In genomic region chr17:57118524-57119349, GRCm38 (mm10) we compare ENCODE assay signal across 9 mouse cellular contexts. TPM values are rescaled to one million over a fixed set of nuclear protein-coding genes. Genes with fewer than 3 reads are reported as not detected.
A peak's percentile ranks its signal among the peaks of the same experiment; 100 is the strongest.
DNase-seq lines count a peak whose midpoint lies in the region; ATAC-seq lines count a peak whose summit lies in the region.
"Had no signal": no experiment of that assay in that cellular context is flagged by ENCODE, and none has a peak within 500 bp of the region (broad histone marks: within the 10 kb centered on the region; RNA-seq: fewer than 3 reads in every experiment).

No protein-coding gene starts in this region.

- no peaks in the 10 kb centered on the region for H3K36me3 ChIP-seq in hindbrain, embryonic 11.5 days (ENCODE audit: control insufficient read depth, insufficient read depth, low read length)
- H3K36me3 ChIP-seq in hindbrain, embryonic 13.5 days: no peaks in the 10 kb centered on the region
- H3K36me3 ChIP-seq in limb, embryonic 10.5 days: no peaks in the 10 kb centered on the region
- H3K36me3 ChIP-seq in neural tube, embryonic 11.5 days (ENCODE audit: control insufficient read depth, insufficient read depth, low read length): no peaks in the 10 kb centered on the region

- no peak overlapping the region for H3K9ac ChIP-seq in hindbrain, embryonic 11.5 days (ENCODE audit: low read depth, low read length)
- H3K9ac ChIP-seq in hindbrain, embryonic 13.5 days: no peak overlapping the region
- no peak overlapping the region for H3K9ac ChIP-seq in neural tube, embryonic 11.5 days (ENCODE audit: low read length)

- under 1% methylated on average over 11 of the region's 11 CpGs for WGBS in hindbrain, embryonic 11.5 days
- 1% methylated on average over 11 of the region's 11 CpGs for WGBS in hindbrain, embryonic 13.5 days
- 2% methylated on average over 11 of the region's 11 CpGs for WGBS in limb, embryonic 10.5 days
- 1% methylated on average over 11 of the region's 11 CpGs for WGBS in neural tube, embryonic 11.5 days

- ATAC-seq in hindbrain, embryonic 11.5 days (ENCODE audit: low FRiP score): peak; percentile 73
- ATAC-seq in hindbrain, embryonic 13.5 days (ENCODE audit: low FRiP score): no peak
- ATAC-seq in neural tube, embryonic 11.5 days (ENCODE audit: insufficient read depth, low FRiP score, low TSS enrichment): peak; percentile 67

- DNase-seq in hindbrain, embryonic 11.5 days (ENCODE audit: low spot score): peak; percentile 45
- peak; percentile 93 for DNase-seq in ZHBTc4 (ENCODE audit: low read depth, low spot score)
- peak; percentile 36 for DNase-seq in gastrocnemius, postnatal 10 days
- DNase-seq in limb, embryonic 10.5 days (ENCODE audit: low spot score): peak; percentile 58
- DNase-seq in neural tube, embryonic 11.5 days (ENCODE audit: low spot score): peak; percentile 53
- DNase-seq in left cerebral cortex, adult 18-20 months (ENCODE audit: low spot score in 2 of 2): no peak
- DNase-seq in layer of hippocampus, adult 9-10 months (ENCODE audit: low spot score): no peak

- no peak overlapping the region for H3K4me3 ChIP-seq in hindbrain, embryonic 11.5 days (ENCODE audit: low read depth, low read length)
- H3K4me3 ChIP-seq in hindbrain, embryonic 13.5 days: no peak overlapping the region
- 0 out of 2 replicates have a peak overlapping the region, but pooled peaks have one; percentile 10 for H3K4me3 ChIP-seq in limb, embryonic 10.5 days
- no peak overlapping the region for H3K4me3 ChIP-seq in neural tube, embryonic 11.5 days (ENCODE audit: low read depth, low read length)

- H3K4me2 ChIP-seq in hindbrain, embryonic 11.5 days (replicated peaks; ENCODE audit: low read depth, low read length): 0 out of 2 replicates have a peak overlapping the region, but pooled peaks have one; percentile 5
- no peak overlapping the region for H3K4me2 ChIP-seq in hindbrain, embryonic 13.5 days
- no peak overlapping the region for H3K4me2 ChIP-seq in neural tube, embryonic 11.5 days (ENCODE audit: low read depth)

- H3K27ac ChIP-seq in hindbrain, embryonic 11.5 days (ENCODE audit: low read depth, low read length): no peak overlapping the region
- H3K27ac ChIP-seq in hindbrain, embryonic 13.5 days: no peak overlapping the region
- H3K27ac ChIP-seq in limb, embryonic 10.5 days: no peak overlapping the region
- H3K27ac ChIP-seq in neural tube, embryonic 11.5 days (ENCODE audit: low read depth, low read length): no peak overlapping the region

- no peaks in the 10 kb centered on the region for H3K4me1 ChIP-seq in hindbrain, embryonic 11.5 days (replicated peaks; ENCODE audit: control insufficient read depth, insufficient read depth, low read length)
- 0 out of 2 replicates have a peak, but pooled peaks cover 5% of the 10 kb centered on the region for H3K4me1 ChIP-seq in hindbrain, embryonic 13.5 days (replicated peaks)
- H3K4me1 ChIP-seq in limb, embryonic 10.5 days: peaks cover 8% of the 10 kb centered on the region
- H3K4me1 ChIP-seq in neural tube, embryonic 11.5 days (ENCODE audit: control insufficient read depth, insufficient read depth, low read length): no peaks in the 10 kb centered on the region

- no peaks in the 10 kb centered on the region for H3K9me3 ChIP-seq in hindbrain, embryonic 11.5 days (ENCODE audit: control insufficient read depth, low read length)
- no peaks in the 10 kb centered on the region for H3K9me3 ChIP-seq in hindbrain, embryonic 13.5 days
- no peaks in the 10 kb centered on the region for H3K9me3 ChIP-seq in limb, embryonic 10.5 days (replicated peaks)
- H3K9me3 ChIP-seq in neural tube, embryonic 11.5 days (ENCODE audit: control insufficient read depth, low read length): no peaks in the 10 kb centered on the region

- H3K27me3 ChIP-seq in hindbrain, embryonic 11.5 days (ENCODE audit: control insufficient read depth, insufficient read depth, low read length): no peaks in the 10 kb centered on the region
- no peaks in the 10 kb centered on the region for H3K27me3 ChIP-seq in hindbrain, embryonic 13.5 days
- H3K27me3 ChIP-seq in limb, embryonic 10.5 days (ENCODE audit: low read depth, poor library complexity, severe bottlenecking): no peaks in the 10 kb centered on the region
- no peaks in the 10 kb centered on the region for H3K27me3 ChIP-seq in neural tube, embryonic 11.5 days (ENCODE audit: control insufficient read depth, insufficient read depth, low read length)

RNA-seq across cellular contexts. Expression of gene Tnfsf9, which starts 13.6 kb away (rescaled TPM):
- polyA plus RNA-seq in hindbrain, embryonic 11.5 days (2014; fragmentation: Nextera tagmentation; extraction: Ambion mirVana): 6.3 and 7.6 TPM in 2 replicates
- polyA plus RNA-seq in hindbrain, embryonic 13.5 days (2015; fragmentation: Nextera tagmentation; extraction: Ambion mirVana): 4.6 and 5.5 TPM in 2 replicates
- under 1 TPM; 0.42 to 0.95 TPM for total RNA-seq in gastrocnemius, postnatal 10 days (2021)
- 7.4 and 7.8 TPM in 2 replicates for polyA plus RNA-seq in limb, embryonic 10.5 days (2016; fragmentation: Nextera tagmentation; extraction: Ambion mirVana)
- 6.1 and 6.8 TPM in 2 replicates for polyA plus RNA-seq in neural tube, embryonic 11.5 days (2014; fragmentation: Nextera tagmentation; extraction: Ambion mirVana)
- under 1 TPM; 0.37 to 0.52 TPM for total RNA-seq in left cerebral cortex, adult 18-20 months (2021)

RNA-seq across cellular contexts. Expression of gene Cd70, which starts 30.8 kb away (rescaled TPM):
- 0.28 TPM in 1 of 2 replicates, not detected in the other for polyA plus RNA-seq in hindbrain, embryonic 11.5 days (2014; fragmentation: Nextera tagmentation; extraction: Ambion mirVana)
- 0.32 and 0.61 TPM in 2 replicates for polyA plus RNA-seq in hindbrain, embryonic 13.5 days (2015; fragmentation: Nextera tagmentation; extraction: Ambion mirVana)
- not detected for total RNA-seq in gastrocnemius, postnatal 10 days (2021)
- not detected in 2 replicates for polyA plus RNA-seq in limb, embryonic 10.5 days (2016; fragmentation: Nextera tagmentation; extraction: Ambion mirVana)
- polyA plus RNA-seq in neural tube, embryonic 11.5 days (2014; fragmentation: Nextera tagmentation; extraction: Ambion mirVana): 0.28 TPM in 1 of 2 replicates, not detected in the other
- not detected for total RNA-seq in left cerebral cortex, adult 18-20 months (2021)
- total RNA-seq: hematopoietic stem cell, adult 5-6 weeks had no signal

RNA-seq across cellular contexts. Expression of gene Tubb4a, which starts 31.2 kb away (rescaled TPM):
- 165 and 191 TPM in 2 replicates for polyA plus RNA-seq in hindbrain, embryonic 11.5 days (2014; fragmentation: Nextera tagmentation; extraction: Ambion mirVana)
- 314 and 346 TPM in 2 replicates for polyA plus RNA-seq in hindbrain, embryonic 13.5 days (2015; fragmentation: Nextera tagmentation; extraction: Ambion mirVana)
- total RNA-seq in gastrocnemius, postnatal 10 days (2021): 1 to 10 TPM; 4.2 to 4.6 TPM
- 3.3 and 5.4 TPM in 2 replicates for polyA plus RNA-seq in limb, embryonic 10.5 days (2016; fragmentation: Nextera tagmentation; extraction: Ambion mirVana)
- 200 and 229 TPM in 2 replicates for polyA plus RNA-seq in neural tube, embryonic 11.5 days (2014; fragmentation: Nextera tagmentation; extraction: Ambion mirVana)
- total RNA-seq in left cerebral cortex, adult 18-20 months (2021): 100 to 1,000 TPM; 543 to 577 TPM

RNA-seq across cellular contexts. Expression of gene Dennd1c, which starts 40.4 kb away (rescaled TPM):
- polyA plus RNA-seq in hindbrain, embryonic 11.5 days (2014; fragmentation: Nextera tagmentation; extraction: Ambion mirVana): 2.9 and 3.8 TPM in 2 replicates
- polyA plus RNA-seq in hindbrain, embryonic 13.5 days (2015; fragmentation: Nextera tagmentation; extraction: Ambion mirVana): 4.0 and 4.3 TPM in 2 replicates
- total RNA-seq in gastrocnemius, postnatal 10 days (2021): under 1 TPM; 0.52 to 0.79 TPM
- polyA plus RNA-seq in limb, embryonic 10.5 days (2016; fragmentation: Nextera tagmentation; extraction: Ambion mirVana): 0.66 and 0.97 TPM in 2 replicates
- polyA plus RNA-seq in neural tube, embryonic 11.5 days (2014; fragmentation: Nextera tagmentation; extraction: Ambion mirVana): 2.8 and 2.9 TPM in 2 replicates
- total RNA-seq in left cerebral cortex, adult 18-20 months (2021): 1 to 10 TPM; 1.2 to 1.8 TPM

RNA-seq across cellular contexts. Expression of gene Slc25a23, which starts 59.1 kb away (rescaled TPM):
- polyA plus RNA-seq in hindbrain, embryonic 11.5 days (2014; fragmentation: Nextera tagmentation; extraction: Ambion mirVana): 14.1 and 16.0 TPM in 2 replicates
- 26.5 and 27.6 TPM in 2 replicates for polyA plus RNA-seq in hindbrain, embryonic 13.5 days (2015; fragmentation: Nextera tagmentation; extraction: Ambion mirVana)
- total RNA-seq in gastrocnemius, postnatal 10 days (2021): 10 to 100 TPM; 42.1 to 50.9 TPM
- 2.5 and 3.9 TPM in 2 replicates for polyA plus RNA-seq in limb, embryonic 10.5 days (2016; fragmentation: Nextera tagmentation; extraction: Ambion mirVana)
- polyA plus RNA-seq in neural tube, embryonic 11.5 days (2014; fragmentation: Nextera tagmentation; extraction: Ambion mirVana): 16.8 and 18.5 TPM in 2 replicates
- 100 to 1,000 TPM; 314 to 325 TPM for total RNA-seq in left cerebral cortex, adult 18-20 months (2021)

Comparison
In these comparisons a context has a peak if more than half of its experiments do, and no peak if none do; other contexts are left out.
1. DNase-seq: peak in hindbrain, embryonic 11.5 days (single experiment), ZHBTc4 (single experiment), gastrocnemius, postnatal 10 days (single experiment), limb, embryonic 10.5 days (single experiment) and neural tube, embryonic 11.5 days (single experiment); none in left cerebral cortex, adult 18-20 months (0 of 2) and layer of hippocampus, adult 9-10 months (single experiment).
2. RNA of gene Tubb4a, which starts 31.2 kb away (polyA plus RNA-seq): 314 to 346 TPM in hindbrain, embryonic 13.5 days, 200 to 229 TPM in neural tube, embryonic 11.5 days and 165 to 191 TPM in hindbrain, embryonic 11.5 days; 3.3 to 5.4 TPM in limb, embryonic 10.5 days; every median in the first group is over 10 times any median in the second.